22 mouse cellular contexts compared by ENCODE assay signal in the genomic region with DNA sequence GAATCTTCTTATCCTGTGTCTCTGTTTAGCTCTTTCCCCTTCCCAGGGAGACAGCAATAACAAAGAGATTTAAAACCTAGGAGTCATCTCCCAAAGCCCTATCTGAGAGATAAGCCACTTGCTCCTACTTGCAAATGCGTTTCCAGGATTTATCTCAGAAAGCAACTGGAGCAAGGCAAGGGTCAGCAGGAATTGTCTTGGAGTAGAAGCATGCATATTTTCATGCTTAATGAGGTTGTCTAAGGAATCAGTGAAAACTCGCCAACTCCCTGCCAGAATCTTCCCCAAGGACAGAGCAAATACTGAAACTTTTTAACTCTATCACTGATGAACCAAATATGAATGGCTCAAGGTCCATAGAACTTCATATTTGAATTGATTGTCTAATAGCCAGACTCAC.
DNase-seq lines count a peak whose midpoint lies in the region; ATAC-seq and TF ChIP-seq lines count a peak whose summit lies in the region.
"Had no signal": no experiment of that assay in that cellular context is flagged by ENCODE, and none has a peak within 500 bp of the region (broad histone marks: within the 10 kb centered on the region; RNA-seq: fewer than 3 reads in every experiment).

No protein-coding gene starts in this region.

- TF ChIP-seq CTCF in kidney, adult 2 months (conservative IDR thresholded peaks at IDR 0.05; ENCODE audit: insufficient read depth, insufficient read length, low read depth, low read length) = no peak
- no peak for TF ChIP-seq CTCF in lung, embryonic 14.5 days (IDR thresholded peaks at IDR 0.05; ENCODE audit: low read depth)
- TF ChIP-seq CTCF in lung, postnatal 0 days (IDR thresholded peaks at IDR 0.05) = no peak

- H3K4me3 ChIP-seq in kidney, adult 2 months (ENCODE audit: insufficient read depth, low read depth, low read length) = no peak overlapping the region
- H3K4me3 ChIP-seq in kidney, embryonic 16.5 days (ENCODE audit: low read length) = no peak overlapping the region
- no peak overlapping the region for H3K4me3 ChIP-seq in lung, embryonic 14.5 days (ENCODE audit: low read depth, low read length)
- H3K4me3 ChIP-seq in lung, postnatal 0 days (ENCODE audit: low read depth, low read length) = no peak overlapping the region
- H3K4me3 ChIP-seq: embryonic facial prominence, embryonic 15.5 days; erythroblast, embryonic 14.5 days; forebrain, embryonic 10.5 days; gastrocnemius, adult 2 months; heart, embryonic 12.5 days; hindbrain, embryonic 10.5 days had no signal

- no peak overlapping the region for H3K9ac ChIP-seq in kidney, embryonic 16.5 days (replicated peaks; ENCODE audit: low read length)
- no peak overlapping the region for H3K9ac ChIP-seq in lung, embryonic 14.5 days
- no peak overlapping the region for H3K9ac ChIP-seq in lung, postnatal 0 days (replicated peaks; ENCODE audit: low read depth)
- H3K9ac ChIP-seq: embryonic facial prominence, embryonic 15.5 days; heart, embryonic 12.5 days had no signal

- no peak overlapping the region for H3K27ac ChIP-seq in kidney, adult 2 months (ENCODE audit: insufficient read depth, low read depth, low read length)
- H3K27ac ChIP-seq in kidney, embryonic 16.5 days (ENCODE audit: low read length) = no peak overlapping the region
- H3K27ac ChIP-seq in lung, embryonic 14.5 days (ENCODE audit: low read depth) = no peak overlapping the region
- no peak overlapping the region for H3K27ac ChIP-seq in lung, postnatal 0 days (ENCODE audit: low read length)
- H3K27ac ChIP-seq: embryonic facial prominence, embryonic 15.5 days; forebrain, embryonic 10.5 days; gastrocnemius, adult 2 months; hindbrain, embryonic 10.5 days had no signal

- H3K4me1 ChIP-seq in kidney, adult 2 months (ENCODE audit: control insufficient read depth, insufficient read depth, low read length) = no peaks in the 10 kb centered on the region
- peaks cover 4% of the 10 kb centered on the region for H3K4me1 ChIP-seq in kidney, embryonic 16.5 days (ENCODE audit: insufficient read depth, low read length)
- no peaks in the 10 kb centered on the region for H3K4me1 ChIP-seq in lung, embryonic 14.5 days (ENCODE audit: insufficient read depth)
- H3K4me1 ChIP-seq in lung, postnatal 0 days (ENCODE audit: insufficient read depth, low read depth, low read length) = no peaks in the 10 kb centered on the region
- H3K4me1 ChIP-seq: embryonic facial prominence, embryonic 15.5 days; forebrain, embryonic 10.5 days; heart, embryonic 12.5 days; hindbrain, embryonic 10.5 days had no signal

- no peak for ATAC-seq in kidney, embryonic 16.5 days (ENCODE audit: low FRiP score, low TSS enrichment)
- ATAC-seq in lung, embryonic 14.5 days (ENCODE audit: insufficient read depth) = no peak
- no peak for ATAC-seq in lung, postnatal 0 days
- ATAC-seq: activated CD4-positive, CD25-positive, alpha-beta regulatory T cell, adult 4 months; forebrain, embryonic 14.5 days; Patski had no signal

- WGBS in kidney, adult 2 months = 32% methylated on average over 2 of the region's 2 CpGs
- 31% methylated on average over 2 of the region's 2 CpGs for WGBS in kidney, embryonic 16.5 days
- WGBS in lung, embryonic 14.5 days = 32% methylated on average over 2 of the region's 2 CpGs
- 36% methylated on average over 2 of the region's 2 CpGs for WGBS in lung, postnatal 0 days

- DNase-seq in kidney, adult 2 months = peak; percentile 57
- peak; percentile 27 for DNase-seq in lung, embryonic 14.5 days
- no peak for DNase-seq in lung, postnatal 0 days (ENCODE audit: low spot score)
- peak; percentile 56 for DNase-seq in kidney, postnatal 14 days
- no peak for DNase-seq in urinary bladder, postnatal 4 days (ENCODE audit: low spot score in 2 of 2)
- DNase-seq: adrenal gland, adult 2 months; adrenal gland, postnatal 25 days; cerebellum, adult 18-20 months; cerebellum, adult 9-11 months; cerebellum, postnatal 36 days; gastrocnemius, adult 2 months; gastrocnemius, postnatal 25 days had no signal

- TF ChIP-seq POLR2A in kidney, adult 2 months (IDR thresholded peaks at IDR 0.05; ENCODE audit: low read depth, low read length) = no peak

- H3K4me2 ChIP-seq in kidney, embryonic 16.5 days (replicated peaks; ENCODE audit: low read depth, low read length) = no peak overlapping the region
- H3K4me2 ChIP-seq in lung, embryonic 14.5 days = no peak overlapping the region
- H3K4me2 ChIP-seq in lung, postnatal 0 days (replicated peaks; ENCODE audit: low read depth, low read length) = no peak overlapping the region
- H3K4me2 ChIP-seq: embryonic facial prominence, embryonic 15.5 days; heart, embryonic 12.5 days had no signal

- H3K27me3 ChIP-seq in kidney, adult 2 months (replicated peaks; ENCODE audit: control insufficient read depth, insufficient read depth, low read length) = no peaks in the 10 kb centered on the region
- H3K27me3 ChIP-seq in kidney, embryonic 16.5 days (ENCODE audit: insufficient read depth, low read length) = no peaks in the 10 kb centered on the region
- H3K27me3 ChIP-seq in lung, embryonic 14.5 days (ENCODE audit: insufficient read depth, low read length) = no peaks in the 10 kb centered on the region
- no peaks in the 10 kb centered on the region for H3K27me3 ChIP-seq in lung, postnatal 0 days (replicated peaks; ENCODE audit: insufficient read depth, low read length)
- H3K27me3 ChIP-seq: CH12.LX; embryonic facial prominence, embryonic 15.5 days; heart, embryonic 12.5 days; Patski had no signal

- H3K36me3 ChIP-seq in kidney, adult 2 months (ENCODE audit: control insufficient read depth, insufficient read depth, low read length) = no peaks in the 10 kb centered on the region
- no peaks in the 10 kb centered on the region for H3K36me3 ChIP-seq in kidney, embryonic 16.5 days (ENCODE audit: insufficient read depth, low read length)
- no peaks in the 10 kb centered on the region for H3K36me3 ChIP-seq in lung, embryonic 14.5 days (ENCODE audit: insufficient read depth)
- no peaks in the 10 kb centered on the region for H3K36me3 ChIP-seq in lung, postnatal 0 days (ENCODE audit: insufficient read depth, low read length)
- H3K36me3 ChIP-seq: embryonic facial prominence, embryonic 15.5 days; forebrain, embryonic 10.5 days; heart, embryonic 12.5 days; hindbrain, embryonic 10.5 days had no signal

- no peaks in the 10 kb centered on the region for H3K9me3 ChIP-seq in kidney, embryonic 16.5 days (ENCODE audit: low read length)
- H3K9me3 ChIP-seq in lung, embryonic 14.5 days (ENCODE audit: low read depth, low read length) = no peaks in the 10 kb centered on the region
- H3K9me3 ChIP-seq in lung, postnatal 0 days (ENCODE audit: low read length) = no peaks in the 10 kb centered on the region
- H3K9me3 ChIP-seq: embryonic facial prominence, embryonic 15.5 days; forebrain, embryonic 10.5 days; heart, embryonic 12.5 days; hindbrain, embryonic 10.5 days had no signal

- no peak for TF ChIP-seq EP300 in lung, postnatal 0 days (IDR thresholded peaks at IDR 0.05)

Comparison
In these comparisons a context has a peak if more than half of its experiments do, and no peak if none do; other contexts are left out.
1. DNase-seq: peak in kidney, adult 2 months (single experiment), lung, embryonic 14.5 days (single experiment) and kidney, postnatal 14 days (single experiment); none in lung, postnatal 0 days (single experiment) and urinary bladder, postnatal 4 days (0 of 2).